Mouse (Mus musculus) MN1 (cell line): Measurements from ENCODE around the gene Sipa1l2.
A peak's percentile ranks its signal among the peaks of the same experiment; 100 is the strongest.

ENCODE experiments used
- DNase-seq: peaks from one replicate; pipeline ENCODE4 v3.0.0-alpha.2; 2016; ENCODE audit warnings: low spot score

The Sipa1l2 gene

DNA sequence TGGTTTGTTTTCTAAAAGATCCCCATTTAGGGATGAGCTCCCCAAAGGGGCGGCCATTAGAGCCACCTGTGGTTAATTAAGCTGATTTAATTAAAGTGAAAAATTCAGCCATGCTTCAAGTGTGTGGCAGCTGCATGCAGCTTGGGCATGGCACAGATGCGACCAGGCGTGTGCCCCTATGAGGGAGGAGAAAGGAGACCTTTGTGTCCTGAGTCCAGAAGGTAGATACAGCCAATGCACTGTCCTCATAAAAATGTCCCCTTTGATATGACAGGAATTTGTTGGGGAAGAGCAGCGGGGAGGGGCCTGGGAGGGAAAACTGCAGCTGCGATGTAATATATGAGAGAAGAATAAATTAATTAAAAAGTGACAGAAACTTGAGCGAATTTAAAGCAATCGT lies 106.7 kb downstream of the Sipa1l2 start:
- no peak for DNase-seq

DNA sequence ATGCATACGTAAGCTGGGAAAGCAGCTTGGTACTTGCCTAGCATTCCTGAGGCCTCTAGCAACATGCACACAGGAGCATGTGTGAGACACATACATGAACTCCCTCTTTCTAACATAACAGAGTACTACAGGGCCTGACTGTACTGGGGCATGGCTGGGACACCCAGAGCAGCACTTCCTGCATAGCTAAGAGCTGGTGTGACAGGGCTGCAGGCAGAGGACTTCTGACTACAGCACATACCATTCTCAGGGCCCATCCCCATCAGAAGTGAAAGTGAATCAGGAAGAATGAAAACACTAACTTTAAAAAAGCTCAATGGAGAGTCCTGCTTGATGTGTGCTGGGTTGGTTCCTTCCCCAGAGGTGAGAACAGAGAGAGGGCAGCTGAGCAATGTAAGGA lies 108.1 kb downstream of the Sipa1l2 start:
- peak; percentile 36 for DNase-seq

DNA sequence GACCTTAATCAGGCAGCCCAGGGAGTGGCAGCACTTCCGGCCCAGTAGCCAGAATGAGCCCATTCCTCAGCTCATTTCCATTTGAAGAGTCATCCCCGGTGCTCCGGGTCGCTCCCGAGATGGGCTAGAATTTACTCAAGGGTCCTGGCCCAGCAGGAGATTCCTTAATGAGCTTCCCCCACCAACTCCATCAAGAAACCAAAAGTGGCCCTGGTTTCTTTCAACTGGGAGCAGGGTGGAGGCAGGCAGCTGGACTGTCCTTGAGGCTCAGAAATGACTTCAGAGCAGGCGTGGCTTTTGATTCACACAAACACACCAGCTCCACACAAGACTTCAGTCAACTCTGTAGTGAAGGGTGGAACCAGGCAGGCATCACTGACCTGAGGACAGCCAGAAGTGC lies 109.0 kb downstream of the Sipa1l2 start:
- DNase-seq: peak; percentile 54

DNA sequence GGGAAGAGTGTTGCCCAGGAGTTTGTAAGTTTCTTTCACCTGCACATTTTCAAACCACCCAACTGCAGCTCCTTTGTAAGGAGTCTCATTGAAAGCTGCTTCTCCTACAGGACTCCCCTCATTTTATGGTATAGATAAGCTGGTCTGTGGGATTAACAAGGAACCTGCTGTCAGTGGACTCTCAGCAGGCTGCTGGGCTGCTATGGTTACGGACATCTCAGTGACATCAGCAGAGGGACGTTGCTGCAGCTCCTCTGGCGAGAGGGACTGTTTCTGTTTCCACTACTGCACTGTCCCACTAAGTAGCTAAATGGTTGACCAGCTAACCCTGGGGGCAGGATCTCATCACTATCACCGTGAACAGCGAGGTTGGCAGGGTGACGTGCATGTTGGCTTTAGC lies 120.6 kb downstream of the Sipa1l2 start:
- DNase-seq: no peak

DNA sequence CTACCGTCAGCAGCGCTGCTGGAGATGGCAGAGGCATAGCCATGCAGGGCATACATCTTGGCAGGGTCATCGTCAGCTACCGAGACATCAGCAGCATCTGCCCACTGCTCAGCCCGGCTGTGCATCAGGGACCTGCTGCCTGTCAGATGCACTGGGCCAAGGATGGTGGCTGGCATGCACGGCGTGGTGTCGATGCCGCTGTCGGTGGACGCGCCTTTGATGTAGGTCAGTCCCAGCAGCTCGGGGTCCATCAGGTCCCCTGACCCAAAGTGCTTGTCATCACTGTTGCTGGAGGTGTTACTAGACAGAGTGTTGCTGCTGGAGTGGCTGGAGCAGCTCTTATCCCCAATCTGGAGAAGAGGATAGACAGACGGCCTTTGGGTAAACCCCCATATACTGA lies 122.1 kb downstream of the Sipa1l2 start:
- DNase-seq: no peak

DNA sequence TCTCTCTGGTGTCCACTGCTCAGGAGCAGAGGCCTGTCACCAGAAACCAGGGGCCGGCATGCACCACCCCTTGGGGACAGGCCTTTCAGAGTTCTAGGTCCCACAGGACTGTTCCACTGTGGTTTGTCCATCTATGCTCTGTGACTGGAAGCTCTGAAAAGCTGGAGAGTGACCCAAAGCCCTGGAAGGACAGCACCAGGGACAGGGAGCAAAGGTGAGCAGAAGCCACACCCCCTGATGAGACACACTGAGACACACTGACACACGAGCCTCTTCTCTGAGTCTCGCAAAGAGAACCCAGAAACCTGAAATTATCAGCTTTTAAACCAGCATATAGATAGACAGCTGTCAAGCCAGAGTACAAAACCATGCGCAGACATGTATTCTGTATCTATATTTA lies 123.4 kb downstream of the Sipa1l2 start:
- DNase-seq: no peak

DNA sequence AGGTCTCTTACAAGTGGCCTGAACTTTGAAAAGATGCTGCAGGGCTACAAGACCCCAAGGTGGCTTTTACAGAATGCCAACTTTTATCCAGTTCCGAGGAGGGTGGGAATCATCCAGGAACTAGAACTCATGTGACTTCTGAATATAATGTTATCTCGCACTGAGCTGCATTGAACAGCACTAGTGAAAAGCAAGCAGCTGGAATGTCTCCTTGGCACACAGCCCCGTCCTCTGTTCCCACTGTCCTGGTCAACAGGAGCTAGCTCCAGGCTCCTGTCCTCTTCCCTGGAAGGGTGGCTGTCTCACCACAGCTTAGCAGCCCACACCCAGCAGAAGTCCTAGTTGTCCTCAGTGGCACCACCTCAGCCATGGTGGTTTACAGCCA lies 124.4 kb downstream of the Sipa1l2 start:
- DNase-seq: peak; percentile 37

DNA sequence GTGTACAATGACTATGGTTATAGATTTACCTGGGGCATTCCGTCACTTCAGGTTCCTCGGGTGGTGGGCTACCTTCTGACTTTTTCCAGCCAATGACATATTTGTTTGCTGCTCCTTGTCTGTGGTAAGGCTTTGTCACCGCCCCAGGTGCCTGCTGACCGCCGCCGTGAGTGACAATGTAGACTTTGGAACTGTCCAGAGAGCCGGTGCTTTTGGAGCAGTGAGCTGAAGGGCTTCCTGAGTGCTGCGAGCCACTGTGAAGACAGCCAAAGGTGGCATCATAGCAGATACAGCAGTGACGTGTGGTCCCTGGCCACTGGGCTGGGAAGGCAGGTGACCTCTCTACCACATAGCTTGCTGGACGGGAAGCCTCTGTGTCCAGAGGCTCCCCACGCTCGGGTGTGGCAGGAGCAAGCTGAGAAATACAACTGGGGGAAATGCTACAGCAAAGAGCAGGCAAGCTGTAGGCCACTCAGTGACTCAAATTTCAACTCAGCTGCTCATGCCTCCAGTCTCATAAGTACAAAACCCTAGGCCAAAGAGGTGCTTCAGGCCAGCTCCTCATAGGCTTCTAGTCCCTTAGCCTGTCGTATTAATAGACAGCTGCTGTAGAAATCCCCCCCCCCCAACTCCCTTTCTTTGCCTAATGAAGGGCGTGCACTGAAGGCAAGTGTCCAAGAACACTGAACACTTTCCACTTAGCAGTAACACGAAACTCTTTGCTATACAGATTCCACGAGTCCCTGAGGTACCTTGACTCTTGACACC lies 125.0 kb downstream of the Sipa1l2 start:
- DNase-seq: no peak

DNA sequence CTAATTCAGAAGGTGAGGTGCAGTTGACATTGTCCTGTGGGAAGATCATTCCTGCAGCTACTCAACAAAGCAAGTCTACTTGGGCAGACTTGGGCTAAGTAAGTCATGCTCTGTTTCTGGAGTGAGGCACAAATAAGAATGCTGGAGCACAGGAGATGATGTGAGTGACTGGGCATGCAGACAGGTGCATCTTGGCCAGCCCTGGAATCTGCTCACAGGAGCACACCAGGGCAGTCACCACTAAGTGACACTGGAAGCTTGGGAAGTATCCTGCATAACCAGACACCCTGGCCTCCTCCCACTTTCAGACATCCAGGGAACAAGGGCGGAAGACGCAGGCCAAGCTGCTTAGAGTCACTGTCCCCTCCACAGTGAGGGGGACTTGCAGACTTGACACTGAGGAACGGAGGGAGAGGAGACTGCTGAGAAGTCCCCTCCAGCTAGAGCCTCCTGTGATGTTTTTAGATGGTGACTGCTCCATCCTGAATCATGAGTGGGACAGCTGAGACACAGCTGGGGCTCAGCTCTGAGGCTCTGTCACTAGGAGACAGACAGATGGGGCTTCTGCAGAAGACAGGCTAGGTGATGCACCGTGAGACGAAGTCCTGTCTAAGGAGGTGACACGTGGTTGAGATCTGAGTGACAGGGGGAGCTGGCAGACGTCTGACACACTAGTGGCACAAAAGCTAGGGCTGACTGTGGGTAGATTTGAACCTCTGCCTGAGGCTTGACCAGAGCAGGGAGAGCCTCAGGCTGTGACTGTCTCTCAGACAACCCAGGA lies 134.1 kb downstream of the Sipa1l2 start:
- DNase-seq: no peak

DNA sequence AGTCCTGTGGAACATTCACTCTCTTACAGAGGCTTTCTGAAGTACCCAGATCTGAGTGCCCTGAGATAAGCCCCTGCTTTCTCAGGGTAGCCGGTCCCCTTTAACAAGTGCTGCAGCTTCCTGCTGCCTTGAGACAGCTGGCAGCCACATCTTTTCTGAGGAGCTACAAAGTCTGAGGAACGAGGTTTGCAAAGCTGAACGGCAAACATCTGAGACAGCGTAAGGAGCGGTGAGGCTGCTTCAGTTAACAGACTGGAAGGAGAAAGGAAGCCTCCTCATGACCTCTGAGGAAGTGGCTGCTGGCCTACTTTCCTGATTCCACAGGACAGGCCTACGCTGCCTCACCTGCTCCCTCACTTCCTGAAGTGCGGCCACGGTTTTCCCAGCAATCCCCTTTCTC lies 135.5 kb downstream of the Sipa1l2 start:
- DNase-seq: no peak

DNA sequence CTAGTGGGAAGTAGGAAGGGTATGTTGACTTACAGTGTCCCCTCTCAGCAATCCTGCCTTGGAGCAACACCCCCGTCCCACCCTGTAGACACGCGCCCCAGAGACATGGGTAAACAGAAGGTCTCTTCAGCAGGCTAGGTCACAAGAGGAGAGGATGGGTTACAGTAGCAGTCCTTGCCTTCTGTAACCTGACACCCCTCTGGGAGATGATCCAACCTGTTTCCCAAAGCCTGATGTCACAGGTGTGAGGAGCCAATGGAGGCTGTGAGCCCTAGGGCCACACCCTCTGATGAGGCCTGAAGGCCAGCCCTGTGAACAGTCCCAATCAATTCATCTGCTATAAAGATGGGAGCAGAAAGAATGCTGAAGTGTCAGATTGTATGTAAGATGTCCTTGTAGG lies 138.3 kb downstream of the Sipa1l2 start:
- peak; percentile 75 for DNase-seq

DNA sequence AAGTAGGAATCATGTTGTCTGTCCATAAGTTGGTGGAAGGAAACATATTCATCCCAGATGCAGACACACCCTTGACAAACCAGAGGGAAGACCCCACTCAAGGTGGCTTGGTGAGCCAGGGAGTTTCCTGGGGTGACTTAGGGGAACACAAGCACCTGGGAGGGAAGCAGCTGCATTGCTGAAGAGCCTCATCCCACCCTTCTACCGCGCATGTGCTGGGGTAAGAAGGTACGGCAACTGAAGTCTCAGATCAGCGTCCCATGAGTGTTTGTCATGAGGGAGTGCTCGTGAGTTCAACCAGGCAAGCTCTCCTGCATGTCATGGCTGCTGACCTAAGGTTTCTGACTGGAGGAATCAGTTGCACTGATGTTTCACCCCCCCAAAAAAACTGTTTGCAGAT lies 138.8 kb downstream of the Sipa1l2 start:
- DNase-seq: no peak

DNA sequence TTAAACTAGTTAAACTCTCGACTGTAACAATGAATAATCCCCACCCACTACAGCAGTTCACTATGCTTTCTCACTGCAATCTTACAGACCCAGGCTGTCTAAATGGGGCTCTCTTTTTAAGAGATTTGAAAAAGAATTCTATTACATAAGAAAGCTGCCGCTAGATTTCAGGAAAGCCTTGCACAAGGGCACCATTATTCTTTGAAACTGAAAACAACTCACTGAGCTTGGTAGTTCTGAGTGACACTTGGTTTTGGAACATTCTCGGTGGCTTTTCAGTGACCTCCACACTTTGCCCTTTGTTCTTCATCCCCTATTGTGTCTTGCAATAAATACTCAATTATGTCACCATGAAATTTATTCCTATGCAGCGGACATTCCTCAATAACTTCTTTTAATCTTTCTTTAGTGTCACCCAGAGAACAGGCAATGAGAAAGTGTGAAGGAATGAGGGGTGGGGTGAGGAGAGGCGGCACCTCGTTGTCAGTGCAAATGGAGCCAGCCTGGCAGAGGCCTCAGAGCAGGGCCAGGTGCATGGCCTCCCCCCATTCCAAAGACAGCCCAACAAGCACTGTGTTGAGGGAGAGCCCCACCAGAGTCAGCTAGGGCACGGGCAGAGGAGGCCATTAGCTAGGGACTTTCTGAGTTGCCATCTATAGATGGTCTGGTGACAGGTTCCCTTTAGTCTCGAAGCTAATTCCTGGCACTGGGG lies 140.5 kb downstream of the Sipa1l2 start:
- no peak for DNase-seq

DNA sequence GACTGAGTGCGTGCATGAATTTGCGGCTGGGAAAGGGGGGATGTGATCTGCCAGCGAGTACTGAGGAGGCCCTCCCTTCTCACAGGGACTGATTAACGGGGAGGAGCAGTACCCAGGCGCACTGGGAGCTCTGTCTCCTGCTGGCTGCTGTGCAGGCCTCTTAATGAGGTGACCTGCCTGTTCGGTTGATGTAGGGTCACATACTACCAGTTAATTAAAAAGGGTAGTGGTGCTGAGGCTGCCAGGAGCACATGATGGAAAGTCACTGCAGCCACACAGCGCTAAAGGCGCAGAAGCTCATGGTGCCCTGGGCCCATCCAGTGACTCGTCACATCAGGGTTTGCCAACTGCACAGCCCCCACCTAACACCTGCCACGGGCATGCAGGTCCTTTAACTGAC lies 145.7 kb downstream of the Sipa1l2 start:
- DNase-seq: peak; percentile 48

DNA sequence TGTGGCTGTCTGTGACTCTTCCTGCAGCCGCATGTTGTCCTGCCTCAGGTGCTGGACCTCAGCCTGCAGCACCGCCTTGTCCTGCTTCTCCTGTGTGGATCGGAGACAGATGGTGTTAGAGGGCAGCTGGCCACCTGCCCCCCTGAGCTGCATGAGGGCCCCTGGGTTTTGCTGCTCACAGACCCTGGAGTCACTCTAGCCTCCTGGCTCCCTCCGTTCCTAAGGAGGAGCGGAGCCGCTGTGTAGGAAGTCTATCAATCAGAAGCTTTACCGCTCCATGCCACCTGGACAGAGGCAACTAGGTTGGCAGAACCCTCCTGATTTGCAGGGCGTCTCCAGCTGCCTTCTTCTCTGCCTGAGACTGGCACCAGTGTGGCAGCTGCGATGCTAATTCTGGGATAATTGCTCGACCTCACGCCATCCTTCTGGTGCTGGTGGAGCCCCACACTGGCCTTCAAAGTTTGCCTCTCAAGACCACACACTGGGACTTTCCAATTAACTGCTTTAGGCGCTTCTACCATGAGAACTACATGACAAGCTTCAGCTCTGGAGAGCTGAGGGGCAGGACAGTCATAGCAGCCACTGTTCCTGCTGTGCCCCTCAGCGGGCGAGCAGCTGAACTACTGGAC lies 150.3 kb downstream of the Sipa1l2 start:
- no peak for DNase-seq

DNA sequence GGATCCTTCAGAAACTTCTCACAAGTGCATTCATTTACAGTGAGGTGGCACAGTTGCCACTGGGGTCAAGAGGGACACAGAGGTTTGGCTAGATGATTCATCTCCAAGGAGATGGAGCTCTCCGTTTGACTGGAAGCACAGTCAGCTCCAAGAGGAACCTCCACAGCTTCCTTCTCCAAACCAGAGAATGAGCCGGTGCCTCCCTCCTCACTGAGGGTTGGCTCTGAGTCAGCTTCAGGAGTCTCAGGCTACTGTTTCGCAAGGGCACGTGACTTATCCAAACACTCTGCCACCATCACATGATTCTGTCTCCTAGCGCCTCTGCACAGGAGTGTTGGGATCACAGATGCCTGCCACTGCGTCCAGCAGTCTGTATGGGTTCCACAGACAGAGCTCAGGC lies 153.5 kb downstream of the Sipa1l2 start:
- peak; percentile 52 for DNase-seq

DNA sequence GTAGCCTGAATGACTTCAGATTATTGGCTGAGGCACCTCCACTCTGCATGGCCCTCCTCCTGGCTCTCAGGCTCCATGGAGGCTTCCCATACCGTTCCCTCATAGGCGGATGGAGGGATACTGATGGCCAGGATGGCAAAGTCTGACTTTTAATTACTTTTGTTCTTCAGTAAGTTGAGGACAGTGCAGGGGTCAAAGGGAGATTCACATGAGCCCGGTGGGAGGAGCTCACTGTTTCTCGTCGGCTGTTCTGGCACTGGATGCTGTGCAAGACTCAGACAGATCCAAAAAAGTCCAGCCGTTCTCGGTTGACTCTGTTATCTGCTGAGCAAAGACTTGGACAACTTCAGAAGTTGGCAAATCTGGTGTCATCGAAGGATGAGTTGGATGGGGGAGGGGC lies 155.0 kb downstream of the Sipa1l2 start:
- no peak for DNase-seq

DNA sequence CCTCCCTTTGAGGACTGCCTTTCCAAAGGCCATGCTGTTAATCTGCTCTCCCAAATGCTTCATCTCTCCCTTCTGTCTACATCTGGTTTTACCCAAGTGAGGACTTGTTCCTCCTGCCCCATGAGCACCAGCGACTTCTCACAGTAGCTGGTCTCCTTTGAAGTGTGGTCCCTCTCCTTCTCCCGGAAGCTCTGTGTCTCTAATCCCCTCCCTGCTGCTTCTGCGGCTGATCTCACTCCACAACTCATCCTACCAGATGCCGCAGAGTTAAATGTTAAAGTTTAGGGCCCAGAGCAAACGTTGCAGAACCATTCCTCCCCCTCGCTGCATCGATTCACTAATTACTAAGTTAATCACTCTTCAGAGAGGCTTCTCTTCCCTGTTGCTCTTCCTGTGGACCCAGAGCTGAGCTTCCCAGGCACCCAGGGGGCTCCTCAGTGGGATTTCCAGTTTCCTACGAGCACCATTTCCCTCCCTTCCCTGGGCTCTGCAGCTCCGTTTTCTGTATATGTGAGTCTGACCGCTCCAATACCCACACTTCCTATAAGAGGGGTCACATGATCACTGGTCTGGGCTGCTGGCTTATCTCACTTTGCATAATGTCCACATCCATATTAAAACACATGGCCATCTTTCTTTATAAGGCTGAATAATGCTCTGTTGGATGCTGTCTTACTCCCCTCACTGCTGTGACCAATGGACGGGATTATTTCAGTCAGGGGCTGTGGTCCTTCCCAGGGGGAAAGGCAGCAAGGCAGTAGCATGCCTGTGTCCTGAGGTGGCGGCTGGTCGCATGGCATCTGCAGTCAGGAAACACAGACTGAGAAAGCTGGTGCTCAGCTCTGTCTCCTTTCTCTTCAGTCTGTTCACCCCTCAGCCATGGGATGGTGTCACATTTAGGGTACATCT lies 156.4 kb downstream of the Sipa1l2 start:
- DNase-seq: no peak

DNA sequence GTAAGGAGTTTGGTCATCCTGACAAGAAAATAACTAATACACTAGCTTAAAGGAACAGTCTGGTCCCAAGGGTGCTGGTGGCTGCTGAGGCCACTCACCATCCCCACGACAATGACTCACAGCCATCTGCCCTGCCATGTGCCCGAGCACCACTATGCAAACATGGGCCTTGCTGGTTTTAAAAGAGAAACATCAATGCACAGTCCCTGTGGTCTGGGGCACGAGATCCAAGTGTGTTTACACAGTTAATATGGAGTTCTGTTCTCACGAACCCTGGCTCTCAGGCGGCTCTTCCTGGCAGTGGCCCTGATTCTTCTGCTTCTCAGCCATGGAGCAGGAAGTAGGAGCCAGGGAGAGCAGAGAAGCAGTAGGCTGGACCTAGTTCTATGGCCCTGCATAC lies 159.0 kb downstream of the Sipa1l2 start:
- peak; percentile 33 for DNase-seq

DNA sequence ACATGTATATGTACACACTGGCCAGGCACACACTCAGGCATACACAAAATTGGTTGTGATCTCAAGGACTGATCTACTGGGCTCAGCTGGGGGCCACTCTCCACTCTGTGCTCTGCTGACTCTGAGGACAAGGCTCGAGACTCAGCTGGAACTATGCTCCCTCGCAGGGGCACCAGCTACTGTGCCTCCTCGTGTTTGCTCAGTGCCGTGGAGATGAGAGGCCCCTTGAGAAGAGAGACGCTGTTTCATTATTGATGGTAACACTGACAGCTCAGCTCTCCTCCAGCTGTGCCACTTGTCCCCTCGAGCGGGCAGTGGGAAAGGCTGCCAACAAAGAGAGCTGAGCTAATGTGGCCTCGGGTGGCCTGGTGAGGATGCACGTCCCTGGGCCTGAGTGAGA lies 161.9 kb downstream of the Sipa1l2 start:
- DNase-seq: no peak

DNA sequence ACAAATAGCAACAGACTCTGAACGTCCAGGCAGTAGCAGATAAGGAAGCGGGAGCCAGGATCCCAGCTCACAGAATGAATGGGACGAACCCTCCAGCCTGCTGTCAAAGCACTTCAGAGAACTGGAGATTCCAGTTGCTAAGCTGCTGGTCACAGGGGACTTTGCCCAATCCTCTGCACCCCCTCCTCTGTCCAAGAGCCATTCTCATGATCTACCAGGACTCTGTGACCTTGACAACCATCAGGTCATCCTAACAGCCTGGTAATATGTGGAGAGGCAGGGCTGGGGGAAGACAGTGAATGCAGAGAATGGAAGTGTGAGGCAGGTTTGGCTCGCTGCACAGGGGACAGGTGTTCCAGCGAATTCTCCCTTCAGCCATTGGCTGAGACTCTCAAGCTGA lies 163.2 kb downstream of the Sipa1l2 start:
- peak; percentile 29 for DNase-seq

DNA sequence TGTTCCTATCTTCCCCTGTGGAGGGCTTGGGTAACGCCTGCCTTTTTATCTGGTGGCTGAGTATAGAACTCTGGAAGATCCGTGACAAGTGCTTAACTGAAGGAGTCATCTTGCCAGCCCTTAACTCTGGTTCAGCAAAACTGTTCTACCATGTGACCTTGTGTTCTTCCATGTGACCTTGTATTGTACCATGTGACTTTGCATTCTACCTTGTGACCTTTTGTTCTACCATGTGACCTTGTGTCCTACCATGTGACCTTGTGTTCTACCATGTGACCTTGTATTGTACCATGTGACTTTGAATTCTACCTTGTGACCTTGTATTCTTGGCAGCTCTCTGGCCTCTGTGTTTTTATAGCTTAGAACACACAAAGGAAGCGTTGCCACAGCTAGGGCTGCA lies 168.3 kb downstream of the Sipa1l2 start:
- DNase-seq: no peak
